Mouse (Mus musculus) left cerebral cortex, postnatal 36 days (tissue): ENCODE data around the gene Cdon. TPM values are rescaled to one million over a fixed set of nuclear protein-coding genes. Genes with fewer than 3 reads are reported as not detected.

Experiments
- DNase-seq, 2 experiments: peaks; one replicate each; pipeline ENCODE4 v3.0.0; 2021 to 2022; ENCODE audit warnings: low spot score in 2 of 2, mixed read lengths in 1 of 2
- intact Hi-C: fragments of 180-260 bp; cut with DNase I; formaldehyde crosslinking; loops from one replicate; pipeline ENCODE4 v1.15.1; 2025
- total RNA-seq, 2 experiments: library from RNA; stranded (reverse); gene quantifications; 2 replicates each; pipeline ENCODE4 v1.2.3; 2021

Cdon gene
- total RNA-seq, 2 experiments from 2014 or later, result 8.0 to 9.1 TPM

DNA sequence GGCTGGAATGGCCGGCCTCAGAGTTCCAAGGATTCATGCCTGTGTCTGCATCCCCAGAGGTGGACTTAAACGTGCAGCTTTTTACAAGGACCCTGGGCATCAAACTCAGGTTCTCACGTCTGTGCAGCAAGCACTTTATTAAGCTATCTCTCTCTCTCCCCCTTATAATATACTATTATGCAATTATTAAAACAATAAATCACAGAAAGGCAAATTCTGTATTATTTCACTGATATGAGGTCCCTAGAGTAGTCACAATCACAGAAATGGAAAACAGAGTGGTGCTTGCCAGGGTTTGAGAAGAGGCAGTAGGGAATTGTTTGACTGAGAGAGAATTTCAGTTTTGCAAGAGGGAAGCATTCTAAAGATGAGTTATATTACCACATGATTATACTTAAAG is 108.2 kb downstream of the Cdon start:
- intact Hi-C loops, result no loop called here
- DNase-seq, result no peak

DNA sequence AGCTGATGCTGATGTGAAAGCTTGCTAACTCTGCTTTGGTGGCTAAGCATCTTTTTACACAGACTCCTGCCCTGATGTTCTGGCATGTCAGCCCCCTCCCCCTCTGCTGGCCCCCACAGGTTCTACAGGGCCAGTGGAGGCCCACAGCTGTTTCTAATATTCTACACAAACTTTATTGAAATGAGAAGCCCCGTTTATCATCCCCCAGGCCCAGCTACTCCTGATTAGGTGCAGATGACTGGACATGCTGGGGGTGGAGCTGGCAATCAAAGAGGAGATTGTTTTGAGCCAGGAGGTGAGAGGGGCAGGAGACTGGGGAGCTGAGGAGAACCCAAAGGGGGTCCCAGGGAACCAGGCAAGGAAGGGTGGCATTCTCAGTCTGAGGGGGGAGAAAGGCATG is 108.9 kb downstream of the Cdon start:
- intact Hi-C loops, result no loop called here

DNA sequence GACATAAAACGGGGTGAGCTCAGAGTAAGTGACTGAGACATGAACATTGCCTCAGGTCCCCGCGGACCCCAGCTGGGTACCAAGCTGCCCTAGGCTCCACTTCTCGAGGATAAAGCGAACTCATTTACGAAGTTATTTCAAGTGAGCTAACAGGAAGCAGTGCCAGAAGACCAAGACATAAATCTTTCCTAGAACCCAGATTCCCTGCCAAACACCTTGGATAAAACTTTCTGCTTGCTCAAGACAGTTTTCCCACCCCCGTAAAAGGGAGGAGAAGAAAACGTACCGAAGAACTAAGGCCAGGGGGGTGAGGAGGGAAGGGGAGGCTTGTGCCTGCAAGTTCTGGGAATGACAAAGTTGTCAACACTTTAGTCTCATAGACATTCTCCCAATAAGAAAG is 112.3 kb downstream of the Cdon start:
- no peak for DNase-seq
- intact Hi-C loops, result no loop called here

More for the DNA sequence above, 108.9 kb downstream of the Cdon start:
- DNase-seq, result no peak

GRCm38 (mm10) chr9:35535110-35535509 is 114.2 kb downstream of the Cdon start:
- intact Hi-C loops, result loop anchor here (2.0 kb wide), 1 partner anchor 252 kb away; no protein-coding TSS in a partner anchor
- DNase-seq, result peak; percentile 28 to 37

DNA sequence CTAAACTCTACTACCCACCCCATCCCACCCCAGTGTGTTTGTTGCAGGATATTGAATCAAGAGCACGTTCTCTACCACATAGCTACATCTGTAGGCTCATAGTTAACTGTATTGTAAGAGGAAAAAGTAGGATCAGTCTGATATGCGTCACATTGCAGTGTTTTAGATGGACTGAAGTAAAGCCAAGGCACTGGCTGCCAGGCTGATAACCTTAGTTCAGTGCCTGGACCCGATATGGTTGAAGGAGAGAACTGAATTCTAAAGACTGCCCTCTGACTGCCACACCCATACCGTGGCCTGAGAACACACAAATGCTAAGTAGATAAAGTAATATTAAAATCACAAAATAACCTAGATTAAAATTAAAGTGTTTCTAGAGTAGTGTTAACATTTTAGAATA is 114.9 kb downstream of the Cdon start:
- intact Hi-C loops, result loop anchor here (2.0 kb wide), 1 partner anchor 253 kb away; no protein-coding TSS in a partner anchor

GRCm38 (mm10) chr9:35539001-35539750 is 118.2 kb downstream of the Cdon start:
- intact Hi-C loops, result no loop called here
- DNase-seq, result no peak

More for the DNA sequence above, 114.9 kb downstream of the Cdon start:
- DNase-seq, result no peak

- intact Hi-C loops, result no loop called here
- no peak for DNase-seq
Measured at GRCm38 (mm10) chr9:35541024-35541423, 120.1 kb downstream of the Cdon start.

DNA sequence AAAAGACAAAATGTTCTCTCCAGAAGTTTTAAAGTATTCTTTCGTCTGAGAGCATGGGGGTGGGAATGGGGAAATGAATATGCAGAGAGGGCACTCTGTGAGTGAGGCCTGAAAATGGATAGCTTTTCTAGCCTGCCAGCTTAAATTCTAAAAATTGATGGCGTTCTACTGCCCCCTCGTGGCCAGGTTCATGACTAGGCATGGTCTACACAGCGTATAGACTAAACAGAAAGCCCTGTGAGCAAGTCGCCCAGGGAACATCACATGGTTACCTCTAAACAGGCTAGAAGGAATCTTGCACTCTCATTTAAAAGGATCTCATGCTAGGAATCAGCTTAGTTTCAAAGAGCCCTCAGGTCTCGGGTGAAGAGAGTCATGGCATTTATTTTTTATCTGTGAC is 120.6 kb downstream of the Cdon start:
- peak; percentile 59 to 70 for DNase-seq
- intact Hi-C loops, result no loop called here

GRCm38 (mm10) chr9:35541941-35542340 is 121.0 kb downstream of the Cdon start:
- intact Hi-C loops, result no loop called here
- no peak for DNase-seq

DNA sequence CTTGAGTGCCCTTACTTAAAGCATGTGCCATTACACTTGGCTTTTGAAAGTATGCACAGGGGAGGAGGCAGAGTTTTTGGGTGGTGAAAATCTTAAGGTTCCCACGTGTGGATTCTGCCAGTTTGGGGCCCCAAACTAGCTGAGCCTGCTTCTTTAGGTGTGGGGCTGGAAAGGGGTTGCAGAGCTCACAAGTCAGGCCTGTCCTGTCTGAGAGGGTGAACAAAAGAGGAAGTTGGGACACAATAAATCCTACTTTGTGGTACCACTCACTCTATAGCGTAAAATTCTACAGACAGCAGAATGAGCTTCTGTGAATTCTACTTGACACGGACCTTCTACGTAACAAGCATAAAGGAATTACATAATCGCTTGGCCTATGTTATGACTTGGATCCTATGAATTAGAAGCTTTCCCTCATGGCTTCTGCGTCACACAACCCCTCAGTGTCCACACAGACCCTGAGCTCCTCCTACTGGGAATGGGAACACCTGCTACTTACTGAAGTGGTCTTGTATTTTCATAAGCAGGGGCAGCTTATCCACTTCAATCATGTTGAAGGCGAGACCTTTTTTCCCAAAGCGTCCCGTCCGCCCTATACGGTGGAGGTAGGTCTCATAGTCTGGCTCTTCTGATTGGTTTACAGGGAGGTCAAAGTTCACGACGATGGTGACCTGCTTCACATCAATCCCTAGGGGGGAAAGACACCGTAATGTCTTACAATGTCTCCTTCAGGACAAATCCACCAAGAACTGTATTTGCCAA is 122.4 kb downstream of the Cdon start:
- intact Hi-C loops, result no loop called here
- no peak for DNase-seq

DNA sequence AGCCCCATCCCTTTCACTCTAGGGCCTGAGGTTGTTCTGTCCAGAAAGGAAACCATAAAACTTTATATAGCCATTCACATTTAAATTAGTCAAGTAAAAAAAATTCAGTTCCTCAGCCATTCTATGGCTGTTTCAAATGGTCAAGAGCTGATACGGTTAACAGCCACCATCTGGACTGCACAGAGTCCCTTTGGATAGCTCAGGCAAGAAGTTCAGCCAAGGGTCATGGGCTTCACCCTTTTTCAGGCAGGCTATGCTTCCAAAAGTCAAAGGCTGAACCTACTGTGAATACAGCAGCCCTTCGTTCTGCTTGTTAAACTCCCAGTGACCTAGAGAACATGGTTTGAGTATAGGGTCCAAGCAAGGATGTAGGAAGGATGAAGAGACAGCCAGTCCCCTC is 123.7 kb downstream of the Cdon start:
- no peak for DNase-seq
- intact Hi-C loops, result no loop called here

- no peak for DNase-seq
- intact Hi-C loops, result no loop called here
Measured at GRCm38 (mm10) chr9:35545704-35546103, 124.8 kb downstream of the Cdon start.

GRCm38 (mm10) chr9:35546745-35547144 is 125.8 kb downstream of the Cdon start:
- no peak for DNase-seq
- intact Hi-C loops, result no loop called here

GRCm38 (mm10) chr9:35548455-35548854 is 127.5 kb downstream of the Cdon start:
- no peak for DNase-seq
- intact Hi-C loops, result no loop called here

DNA sequence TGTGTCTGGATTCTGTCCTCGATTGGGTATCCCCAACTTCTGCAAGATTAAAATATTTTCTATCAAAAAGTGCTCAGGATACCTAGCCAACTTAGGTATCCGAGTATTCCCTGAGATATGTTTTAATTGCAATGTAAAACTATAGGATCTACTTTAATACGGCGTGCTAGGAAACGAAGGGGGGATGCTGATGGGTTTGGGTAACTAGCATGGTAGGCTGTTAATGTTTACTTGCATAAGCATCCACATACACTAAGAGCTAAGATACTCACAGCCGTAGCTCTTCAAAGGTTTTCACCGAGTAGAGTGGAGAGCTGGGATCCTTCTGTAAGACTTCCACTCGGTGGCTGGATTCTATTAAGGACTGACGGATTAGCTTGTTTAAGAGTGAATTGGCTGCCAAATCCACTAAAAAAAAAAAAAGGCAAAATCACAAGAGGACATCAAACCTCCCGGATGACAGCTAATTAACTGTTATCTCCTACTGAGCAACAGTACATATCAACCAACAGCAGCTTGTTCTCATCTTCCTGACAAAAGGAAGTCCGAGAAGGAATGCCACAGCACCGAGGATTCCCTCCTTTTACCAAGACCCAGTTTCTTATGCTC is 135.7 kb downstream of the Cdon start:
- intact Hi-C loops, result no loop called here
- peak in 1 of 2 experiments; percentile 1 for DNase-seq

Other genes starting within 250 kb of the Cdon start
- 10 to 100 TPM; 16.4 to 16.7 TPM for gene Dcps, start 245.1 kb upstream of the Cdon start, total RNA-seq
- 10 to 100 TPM; 61.3 to 65.0 TPM for gene Srpr, start 221.0 kb upstream of the Cdon start, total RNA-seq
- 1 to 10 TPM; 1.6 to 2.4 TPM for gene Tirap, start 220.8 kb upstream of the Cdon start, total RNA-seq
- gene Foxred1, start 210.1 kb upstream of the Cdon start, total RNA-seq, result 10 to 100 TPM; 32.4 to 41.2 TPM
- 10 to 100 TPM; 17.7 to 23.8 TPM for gene Fam118b, start 153.3 kb upstream of the Cdon start, total RNA-seq
- gene Rpusd4, start 153.3 kb upstream of the Cdon start, total RNA-seq, result 1 to 10 TPM; 8.4 to 8.8 TPM
- gene Gm1113, start 97.1 kb downstream of the Cdon start, total RNA-seq, result not detected
- 10 to 100 TPM; 14.2 to 16.4 TPM for gene Ddx25, start 137.4 kb downstream of the Cdon start, total RNA-seq
- gene Pus3, start 137.5 kb downstream of the Cdon start, total RNA-seq, result 10 to 100 TPM in 1 of 2 experiments, 1 to 10 TPM in 1; 10.0 to 12.7 TPM
- 1 to 10 TPM in 1 of 2 experiments, under 1 TPM in 1; 0.95 to 1.1 TPM for gene Pate2, start 149.2 kb downstream of the Cdon start, total RNA-seq
- 1 to 10 TPM; 7.3 to 8.0 TPM for gene Hyls1, start 149.3 kb downstream of the Cdon start, total RNA-seq
- not detected for gene Pate4, start 190.8 kb downstream of the Cdon start, total RNA-seq
- gene Pate3, start 227.1 kb downstream of the Cdon start, total RNA-seq, result not detected